10 mouse cellular contexts compared by ENCODE assay signal in genomic region chr15:78368926-78369346, GRCm38 (mm10). TPM values are rescaled to one million over a fixed set of nuclear protein-coding genes. Genes with fewer than 3 reads are reported as not detected.
A peak's percentile ranks its signal among the peaks of the same experiment; 100 is the strongest.
DNase-seq lines count a peak whose midpoint lies in the region; ATAC-seq and TF ChIP-seq lines count a peak whose summit lies in the region.
"Had no signal": no experiment of that assay in that cellular context is flagged by ENCODE, and none has a peak within 500 bp of the region (broad histone marks: within the 10 kb centered on the region; RNA-seq: fewer than 3 reads in every experiment).

No protein-coding gene starts in this region.

- H3K36me3 ChIP-seq in heart, adult 2 months (ENCODE audit: control insufficient read depth, insufficient read depth, low read length) = no peaks in the 10 kb centered on the region
- H3K36me3 ChIP-seq: embryonic facial prominence, embryonic 12.5 days had no signal

- TF ChIP-seq CTCF in heart, adult 2 months (IDR thresholded peaks at IDR 0.05) = peak; percentile 98; the same call in 1 of the 2 replicates

- H3K27ac ChIP-seq in heart, adult 2 months = no peak overlapping the region
- H3K27ac ChIP-seq: embryonic facial prominence, embryonic 12.5 days had no signal

- peak; percentile 53 to 70 for DNase-seq in heart, adult 2 months
- DNase-seq in heart, postnatal 25 days (ENCODE audit: low spot score) = no peak
- DNase-seq in CD4-positive, CD25-positive, alpha-beta regulatory T cell, adult 2 months (ENCODE audit: low read depth, low spot score) = peak; percentile 69
- DNase-seq in adrenal gland, postnatal 10 days = peak; percentile 70
- DNase-seq in kidney, postnatal 36 days = peak; percentile 9 to 71
- peak; percentile 73 for DNase-seq in testis, postnatal 10 days (ENCODE audit: low spot score)

- no peak for TF ChIP-seq POLR2A in heart, adult 2 months (IDR thresholded peaks at IDR 0.05; ENCODE audit: insufficient read depth, low read depth, low read length)

- no peak overlapping the region for H3K9ac ChIP-seq in heart, adult 2 months (ENCODE audit: low read depth, low read length)
- H3K9ac ChIP-seq: embryonic facial prominence, embryonic 12.5 days had no signal

- 1% methylated on average over 8 of the region's 8 CpGs for WGBS in heart, adult 2 months

- no peaks in the 10 kb centered on the region for H3K79me2 ChIP-seq in heart, adult 2 months (replicated peaks; ENCODE audit: control insufficient read depth, insufficient read depth, low read length)

- intact Hi-C loops in heart, adult 2 months (cut with DNase I) = loop anchor here (1.0 to 5.0 kb wide), 3 partner anchors 47 to 192 kb away; no protein-coding TSS in a partner anchor
- intact Hi-C loops in heart, postnatal 25 days (cut with DNase I) = loop anchor here (1.0 to 5.0 kb wide), 2 partner anchors 112 to 192 kb away; no protein-coding TSS in a partner anchor

- peak; percentile 72 for ATAC-seq in erythroblast, adult 5-6 weeks (replicated peaks; ENCODE audit: low FRiP score, poor library complexity, severe bottlenecking)
- peak; percentile 95 for ATAC-seq in megakaryocyte, adult 5-6 weeks (ENCODE audit: poor library complexity, severe bottlenecking)

- H3K4me1 ChIP-seq in heart, adult 2 months (ENCODE audit: control insufficient read depth, insufficient read depth, low read length) = peaks cover 4% of the 10 kb centered on the region
- H3K4me1 ChIP-seq: embryonic facial prominence, embryonic 12.5 days had no signal

- TF ChIP-seq EP300 in heart, adult 2 months (IDR thresholded peaks at IDR 0.05; ENCODE audit: insufficient read depth, low read depth, low read length) = 0 out of 2 replicates have a peak, but pooled peaks have one; percentile 23

- H3K27me3 ChIP-seq in heart, adult 2 months (ENCODE audit: control insufficient read depth, insufficient read depth, low read length) = no peaks in the 10 kb centered on the region

- no peak overlapping the region for H3K4me3 ChIP-seq in heart, adult 2 months
- H3K4me3 ChIP-seq: embryonic facial prominence, embryonic 12.5 days had no signal

RNA-seq across cellular contexts. Expression of gene Tex33, which starts 26.8 kb away (rescaled TPM):
- total RNA-seq in heart, adult 2 months (2021) = not detected
- polyA plus RNA-seq in heart, adult 2 months (2012; rRNA removed) = 0.43 and 0.67 TPM in 2 replicates
- not detected for total RNA-seq in heart, postnatal 25 days (2021)
- not detected for total RNA-seq in adrenal gland, postnatal 10 days (2021)
- not detected in 2 replicates for total RNA-seq in erythroblast, adult 5-6 weeks (2015; ENCODE audit: low replicate concordance)
- total RNA-seq in erythroblast, adult 5-6 weeks (2017; ENCODE audit: low replicate concordance) = not detected in 2 replicates
- not detected in 2 replicates for total RNA-seq in megakaryocyte, adult 5-6 weeks (2015)
- total RNA-seq in megakaryocyte, adult 5-6 weeks (2017) = not detected in 2 replicates
- total RNA-seq: left cerebral cortex, postnatal 14 days had no signal
- polyA plus RNA-seq: embryonic facial prominence, embryonic 12.5 days had no signal

RNA-seq across cellular contexts. Expression of gene Tst, which starts 36.8 kb away (rescaled TPM):
- 10 to 100 TPM; 19.1 to 23.2 TPM for total RNA-seq in heart, adult 2 months (2021)
- 30.3 and 41.7 TPM in 2 replicates for polyA plus RNA-seq in heart, adult 2 months (2012; rRNA removed)
- 10 to 100 TPM; 16.5 to 21.1 TPM for total RNA-seq in heart, postnatal 25 days (2021)
- total RNA-seq in adrenal gland, postnatal 10 days (2021) = 100 to 1,000 TPM; 179 to 204 TPM
- total RNA-seq in erythroblast, adult 5-6 weeks (2015; ENCODE audit: low replicate concordance) = 5.2 and 6.0 TPM in 2 replicates
- total RNA-seq in erythroblast, adult 5-6 weeks (2017; ENCODE audit: low replicate concordance) = 3.5 and 8.1 TPM in 2 replicates
- 9.8 and 10.4 TPM in 2 replicates for total RNA-seq in megakaryocyte, adult 5-6 weeks (2015)
- total RNA-seq in megakaryocyte, adult 5-6 weeks (2017) = 3.3 and 8.8 TPM in 2 replicates

RNA-seq across cellular contexts. Expression of gene Mpst, which starts 37.3 kb away (rescaled TPM):
- 10 to 100 TPM; 37.5 to 45.9 TPM for total RNA-seq in heart, adult 2 months (2021)
- polyA plus RNA-seq in heart, adult 2 months (2012; rRNA removed) = 64.5 and 79.5 TPM in 2 replicates
- 10 to 100 TPM; 39.1 to 39.6 TPM for total RNA-seq in heart, postnatal 25 days (2021)
- 10 to 100 TPM; 49.1 to 52.0 TPM for total RNA-seq in adrenal gland, postnatal 10 days (2021)
- total RNA-seq in erythroblast, adult 5-6 weeks (2015; ENCODE audit: low replicate concordance) = 7.7 and 10.4 TPM in 2 replicates
- 22.4 and 39.6 TPM in 2 replicates for total RNA-seq in erythroblast, adult 5-6 weeks (2017; ENCODE audit: low replicate concordance)
- 3.8 and 5.9 TPM in 2 replicates for total RNA-seq in megakaryocyte, adult 5-6 weeks (2015)
- total RNA-seq in megakaryocyte, adult 5-6 weeks (2017) = 12.9 and 24.2 TPM in 2 replicates

RNA-seq across cellular contexts. Expression of gene Csf2rb, which starts 43.4 kb away (rescaled TPM):
- 1 to 10 TPM; 1.6 to 2.2 TPM for total RNA-seq in heart, adult 2 months (2021)
- polyA plus RNA-seq in heart, adult 2 months (2012; rRNA removed) = 2.1 and 2.8 TPM in 2 replicates
- total RNA-seq in heart, postnatal 25 days (2021) = 1 to 10 TPM; 2.5 TPM
- 10 to 100 TPM; 18.4 to 20.1 TPM for total RNA-seq in adrenal gland, postnatal 10 days (2021)
- total RNA-seq in erythroblast, adult 5-6 weeks (2015; ENCODE audit: low replicate concordance) = 32.8 and 34.8 TPM in 2 replicates
- total RNA-seq in erythroblast, adult 5-6 weeks (2017; ENCODE audit: low replicate concordance) = 11.4 and 47.2 TPM in 2 replicates
- total RNA-seq in megakaryocyte, adult 5-6 weeks (2015) = 149 and 170 TPM in 2 replicates
- 140 and 184 TPM in 2 replicates for total RNA-seq in megakaryocyte, adult 5-6 weeks (2017)

RNA-seq across cellular contexts. Expression of gene Kctd17, which starts 59.4 kb away (rescaled TPM):
- total RNA-seq in heart, adult 2 months (2021) = 10 to 100 TPM; 18.4 to 24.5 TPM
- 52.5 and 66.1 TPM in 2 replicates for polyA plus RNA-seq in heart, adult 2 months (2012; rRNA removed)
- 10 to 100 TPM; 35.4 to 37.3 TPM for total RNA-seq in heart, postnatal 25 days (2021)
- 10 to 100 TPM; 85.2 to 94.8 TPM for total RNA-seq in adrenal gland, postnatal 10 days (2021)
- total RNA-seq in erythroblast, adult 5-6 weeks (2015; ENCODE audit: low replicate concordance) = 1.0 TPM in 1 of 2 replicates, not detected in the other
- 0.98 and 2.0 TPM in 2 replicates for total RNA-seq in erythroblast, adult 5-6 weeks (2017; ENCODE audit: low replicate concordance)
- total RNA-seq in megakaryocyte, adult 5-6 weeks (2015) = 8.7 and 9.5 TPM in 2 replicates
- 5.2 and 9.6 TPM in 2 replicates for total RNA-seq in megakaryocyte, adult 5-6 weeks (2017)

Comparison
In these comparisons a context has a peak if more than half of its experiments do, and no peak if none do; other contexts are left out.
1. RNA of gene Tst, which starts 36.8 kb away (total RNA-seq): 179 to 204 TPM in adrenal gland, postnatal 10 days; 19.1 to 23.2 TPM in heart, adult 2 months, 16.5 to 21.1 TPM in heart, postnatal 25 days, 3.3 to 10.4 TPM in megakaryocyte, adult 5-6 weeks and 3.5 to 8.1 TPM in erythroblast, adult 5-6 weeks; every median in the first group is over 4 times any median in the second.